Mouse (Mus musculus): ENCODE measurements at regions not wholly inside any gene's neighbourhood (a gene's known extent, or its start where the extent isn't known, plus 50 kb on each side); places are given as distances from the start of the nearest gene placed in this dataset.
"Not testable (repeated sequence)": the region's sequence is repeated elsewhere in the genome, so short reads cannot be mapped to it uniquely, and the experiment has no call there.

- no peak for ATAC-seq (replicated peaks; ENCODE audit: insufficient number of reproducible peaks, low FRiP score, low TSS enrichment, poor library complexity, severe bottlenecking)
These were observed 159.7 kb downstream of the Akr1d1 start for GRCm38 (mm10) chr6:37689696-37690095.

GRCm38 (mm10) chr6:37691976-37692644 is 162.1 kb downstream of the Akr1d1 start:
- ATAC-seq (replicated peaks; ENCODE audit: insufficient number of reproducible peaks, low FRiP score, low TSS enrichment, poor library complexity, severe bottlenecking), result no peak

GRCm38 (mm10) chr6:37692758-37693157 is 162.8 kb downstream of the Akr1d1 start:
- ATAC-seq (replicated peaks; ENCODE audit: insufficient number of reproducible peaks, low FRiP score, low TSS enrichment, poor library complexity, severe bottlenecking), result no peak

GRCm38 (mm10) chr6:37696074-37696473 is 166.1 kb downstream of the Akr1d1 start:
- ATAC-seq (replicated peaks; ENCODE audit: insufficient number of reproducible peaks, low FRiP score, low TSS enrichment, poor library complexity, severe bottlenecking), result no peak

- ATAC-seq (replicated peaks; ENCODE audit: insufficient number of reproducible peaks, low FRiP score, low TSS enrichment, poor library complexity, severe bottlenecking), result no peak
These were observed 166.7 kb upstream of the Trim24 start for GRCm38 (mm10) chr6:37703946-37704345.

- peak; percentile 22; the same call in 1 of the 2 replicates for ATAC-seq (replicated peaks; ENCODE audit: insufficient number of reproducible peaks, low FRiP score, low TSS enrichment, poor library complexity, severe bottlenecking)
These were observed 164.9 kb upstream of the Trim24 start for GRCm38 (mm10) chr6:37705733-37706145.

- ATAC-seq (replicated peaks; ENCODE audit: insufficient number of reproducible peaks, low FRiP score, low TSS enrichment, poor library complexity, severe bottlenecking), result not testable (repeated sequence)
These were observed 162.9 kb upstream of the Trim24 start for GRCm38 (mm10) chr6:37707671-37708070.

- ATAC-seq (replicated peaks; ENCODE audit: insufficient number of reproducible peaks, low FRiP score, low TSS enrichment, poor library complexity, severe bottlenecking), result no peak
These were observed 158.8 kb upstream of the Trim24 start for GRCm38 (mm10) chr6:37711766-37712165.

GRCm38 (mm10) chr6:37713411-37713810 is 157.2 kb upstream of the Trim24 start:
- no peak for ATAC-seq (replicated peaks; ENCODE audit: insufficient number of reproducible peaks, low FRiP score, low TSS enrichment, poor library complexity, severe bottlenecking)

- peak; percentile 47; the same call in 1 of the 2 replicates for ATAC-seq (replicated peaks; ENCODE audit: insufficient number of reproducible peaks, low FRiP score, low TSS enrichment, poor library complexity, severe bottlenecking)
These were observed 156.2 kb upstream of the Trim24 start for GRCm38 (mm10) chr6:37714223-37714928.

GRCm38 (mm10) chr6:37721736-37722135 is 148.9 kb upstream of the Trim24 start:
- no peak for ATAC-seq (replicated peaks; ENCODE audit: insufficient number of reproducible peaks, low FRiP score, low TSS enrichment, poor library complexity, severe bottlenecking)

- peak; percentile 73 for ATAC-seq (replicated peaks; ENCODE audit: insufficient number of reproducible peaks, low FRiP score, low TSS enrichment, poor library complexity, severe bottlenecking)
These were observed 147.3 kb upstream of the Trim24 start for GRCm38 (mm10) chr6:37723337-37723736.

GRCm38 (mm10) chr6:37724240-37724639 is 146.4 kb upstream of the Trim24 start:
- ATAC-seq (replicated peaks; ENCODE audit: insufficient number of reproducible peaks, low FRiP score, low TSS enrichment, poor library complexity, severe bottlenecking), result no peak

- no peak for ATAC-seq (replicated peaks; ENCODE audit: insufficient number of reproducible peaks, low FRiP score, low TSS enrichment, poor library complexity, severe bottlenecking)
These were observed 142.0 kb upstream of the Trim24 start for GRCm38 (mm10) chr6:37728621-37729020.

GRCm38 (mm10) chr6:37729165-37729564 is 141.4 kb upstream of the Trim24 start:
- no peak for ATAC-seq (replicated peaks; ENCODE audit: insufficient number of reproducible peaks, low FRiP score, low TSS enrichment, poor library complexity, severe bottlenecking)

GRCm38 (mm10) chr6:37730500-37731239 is 139.9 kb upstream of the Trim24 start:
- ATAC-seq (replicated peaks; ENCODE audit: insufficient number of reproducible peaks, low FRiP score, low TSS enrichment, poor library complexity, severe bottlenecking), result no peak

GRCm38 (mm10) chr6:37732385-37732784 is 138.2 kb upstream of the Trim24 start:
- peak; percentile 96 for ATAC-seq (replicated peaks; ENCODE audit: insufficient number of reproducible peaks, low FRiP score, low TSS enrichment, poor library complexity, severe bottlenecking)

- no peak for ATAC-seq (replicated peaks; ENCODE audit: insufficient number of reproducible peaks, low FRiP score, low TSS enrichment, poor library complexity, severe bottlenecking)
These were observed 135.2 kb upstream of the Trim24 start for GRCm38 (mm10) chr6:37735288-37735961.

- ATAC-seq (replicated peaks; ENCODE audit: insufficient number of reproducible peaks, low FRiP score, low TSS enrichment, poor library complexity, severe bottlenecking), result no peak
These were observed 134.7 kb upstream of the Trim24 start for GRCm38 (mm10) chr6:37735962-37736297.
